Mouse (Mus musculus) heart, adult 10 weeks (tissue): ENCODE data around the gene Tma16. TPM values are rescaled to one million over a fixed set of nuclear protein-coding genes. Genes with fewer than 3 reads are reported as not detected.

Source experiments
- polyA plus RNA-seq: library from polyadenylated mRNA; stranded (reverse); fragments of 350-450 nt; fragmentation: Illumina TruSeq; extraction: RNeasy Lipid Tissue Mini Kit (QIAGEN cat#74804); gene quantifications from one replicate; pipeline ENCODE4 v1.2.3, GENCODE M21; 2014; ENCODE audit warnings: low read depth, low replicate concordance

The Tma16 gene
- 5.7 TPM for polyA plus RNA-seq

GRCm38 (mm10) chr8:66486084-66486763 is at the start of gene Tma16:
Gene Tma16 (minus strand): TSS chr8:66486530.

GRCm38 (mm10) chr8:66511537-66511936 is 25.2 kb upstream of the Tma16 start, which contains the start of gene Tktl2:
Gene Tktl2 (plus strand): TSS chr8:66511756.

Other genes starting within 250 kb of the Tma16 start
- not detected for gene Tktl2, start 25.2 kb upstream of the Tma16 start, polyA plus RNA-seq
- gene Npy5r, start 201.6 kb upstream of the Tma16 start, polyA plus RNA-seq, result not detected
- 3.4 TPM for gene Npy1r, start 210.7 kb upstream of the Tma16 start, polyA plus RNA-seq